Mouse (Mus musculus) layer of hippocampus, postnatal 25 days (tissue): ENCODE measurements around the gene Fbxw5. TPM values are rescaled to one million over a fixed set of nuclear protein-coding genes. Genes with fewer than 3 reads are reported as not detected.
A peak's percentile ranks its signal among the peaks of the same experiment; 100 is the strongest.
"Not testable (repeated sequence)": the region's sequence is repeated elsewhere in the genome, so short reads cannot be mapped to it uniquely, and the experiment has no call there.

ENCODE experiments used
- DNase-seq, 2 experiments: peaks; one replicate each; pipeline ENCODE4 v3.0.0; 2022; ENCODE audit warnings: mixed read lengths in 2 of 2, low spot score in 1 of 2; ENCODE audit errors: extremely low spot score in 1 of 2
- total RNA-seq, 2 experiments: library from RNA; stranded (reverse); gene quantifications; 2 replicates each; pipeline ENCODE4 v1.2.3; 2021

Fbxw5 gene
- total RNA-seq, 2 experiments from 2014 or later: 114 to 131 TPM

- no peak for DNase-seq
Observed at GRCm38 (mm10) chr2:25505000-25505399, 4.5 kb downstream of the Fbxw5 start.

- no peak for DNase-seq
Observed at GRCm38 (mm10) chr2:25505860-25506259, 5.3 kb downstream of the Fbxw5 start.

DNA sequence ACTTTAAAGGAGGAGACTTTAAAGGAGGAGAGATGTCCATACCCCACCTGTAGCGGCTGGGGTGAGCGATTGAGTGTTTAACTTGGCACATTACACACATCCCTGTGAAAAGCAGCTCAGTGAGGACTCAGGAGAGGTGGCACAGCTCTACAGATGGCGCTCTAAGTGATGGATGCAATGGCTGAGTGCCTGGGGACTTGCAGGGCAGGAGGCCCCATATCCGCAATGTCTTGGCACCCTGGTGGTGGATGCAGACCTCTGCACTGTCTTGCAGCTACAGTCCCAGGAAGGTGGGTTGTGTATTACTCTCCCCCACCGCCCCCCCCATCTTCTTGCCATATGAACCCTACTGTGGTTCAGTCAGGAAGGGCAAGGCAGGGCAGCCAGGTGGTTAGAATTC is 6.4 kb downstream of the Fbxw5 start:
- no peak for DNase-seq

DNA sequence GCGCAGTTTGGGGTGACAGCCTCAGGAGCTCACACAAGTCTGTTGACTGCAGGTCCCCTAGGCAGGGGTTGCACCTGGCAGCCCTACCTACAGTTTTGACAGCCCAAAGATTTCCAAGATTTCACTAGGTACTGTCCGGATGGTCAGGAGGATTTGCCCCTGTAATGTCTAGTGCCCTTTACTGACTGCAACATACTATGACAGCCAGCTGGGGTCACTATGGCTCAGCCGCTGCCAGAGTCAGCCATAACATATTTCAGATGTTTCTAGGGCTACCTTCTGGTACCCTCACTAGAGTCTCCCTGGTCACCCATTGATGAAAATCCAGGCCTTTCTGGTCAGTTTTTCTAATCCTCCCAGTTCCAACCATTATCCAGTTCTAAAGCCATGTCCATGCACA is 9.4 kb downstream of the Fbxw5 start:
- no peak for DNase-seq

DNA sequence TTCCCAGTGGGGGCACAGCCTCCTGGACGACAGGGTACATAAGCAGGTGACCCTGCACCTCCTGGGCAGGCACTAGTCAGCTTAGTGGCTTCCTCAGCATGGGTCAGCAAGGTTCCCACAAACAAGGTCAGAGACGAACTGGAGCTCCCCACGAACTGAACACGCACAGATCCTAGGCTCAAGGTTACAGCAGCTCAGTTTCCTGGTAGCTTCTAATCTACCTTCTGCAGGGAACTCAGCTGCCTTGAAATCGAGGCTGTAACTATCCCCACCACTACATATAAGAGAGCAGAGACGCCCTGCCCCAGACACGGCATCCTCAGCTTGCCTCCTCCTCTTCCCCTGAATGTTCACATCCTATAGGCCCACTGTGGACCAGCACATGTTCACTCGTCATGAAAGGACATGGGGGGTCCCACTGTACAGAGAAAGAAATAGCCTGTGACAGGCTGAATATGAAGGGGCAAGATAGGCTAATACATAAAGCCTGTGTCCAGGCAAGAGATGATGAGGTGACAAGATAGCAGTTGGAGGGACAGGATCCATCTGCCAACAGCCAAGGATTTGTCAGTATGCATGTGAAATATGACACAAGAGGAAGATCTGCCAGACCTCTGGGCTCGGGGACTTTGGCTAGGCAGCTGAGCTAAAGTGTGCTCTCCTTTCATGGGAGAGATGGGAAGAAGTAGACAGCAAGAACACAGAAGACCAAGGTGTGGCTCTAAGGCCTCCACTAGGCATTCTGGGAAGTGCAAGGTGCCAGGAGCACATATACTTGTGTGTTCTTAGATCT is 26.2 kb downstream of the Fbxw5 start:
- no peak for DNase-seq

- no peak for DNase-seq
Observed at GRCm38 (mm10) chr2:25533707-25534106, 33.2 kb downstream of the Fbxw5 start.

DNA sequence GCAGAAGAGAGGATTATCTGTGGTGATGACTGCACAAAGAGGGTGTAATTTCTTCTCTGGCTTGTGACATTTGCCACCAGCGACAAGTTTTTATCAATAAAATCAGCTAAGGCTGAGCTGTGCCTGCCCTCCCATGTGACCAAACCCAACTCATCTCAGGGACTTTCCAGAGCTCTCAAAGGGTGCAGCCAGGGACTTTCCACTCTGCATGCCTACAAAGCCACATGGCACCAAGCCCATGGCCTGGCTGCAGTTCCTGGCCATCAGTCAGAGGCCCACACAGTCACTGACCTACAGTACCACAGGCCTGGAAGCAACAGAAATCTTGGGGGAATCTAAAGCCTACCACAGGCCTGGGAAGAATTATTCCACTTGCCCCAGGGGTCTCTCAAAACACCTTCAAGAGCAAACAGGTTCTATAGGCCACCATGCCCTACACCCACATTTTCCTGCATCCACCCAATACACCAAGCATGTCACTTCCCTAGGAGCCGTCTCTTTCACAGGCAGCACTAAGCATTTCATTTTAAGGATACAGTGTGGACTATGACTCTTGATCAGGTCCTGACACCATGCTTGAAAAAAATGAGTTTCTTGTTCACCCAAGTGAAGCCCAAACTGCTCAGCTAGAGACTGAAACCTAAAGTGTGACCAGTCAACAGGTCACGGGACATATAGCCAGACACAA is 33.8 kb downstream of the Fbxw5 start:
- DNase-seq: no peak

- no peak for DNase-seq
Observed at GRCm38 (mm10) chr2:25534866-25535182, 34.3 kb downstream of the Fbxw5 start.

DNA sequence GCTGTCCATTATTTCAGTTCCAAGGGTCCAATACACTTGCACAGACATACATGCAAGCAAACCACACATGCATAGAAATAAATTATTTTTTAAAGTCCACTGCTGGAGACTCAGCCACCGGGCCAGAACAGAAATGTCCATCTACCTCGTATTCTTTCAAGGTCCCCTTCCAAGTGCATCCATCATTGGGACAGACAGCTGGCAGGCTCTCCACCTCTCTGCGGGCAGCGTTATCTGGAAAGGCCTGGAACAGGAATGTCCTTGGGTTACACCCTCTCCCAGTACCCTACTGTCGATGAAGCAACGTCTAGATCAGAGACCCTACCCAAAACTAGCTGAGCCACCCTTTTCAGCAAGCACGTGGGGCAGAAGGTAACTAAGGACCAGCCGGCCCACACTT is 36.0 kb downstream of the Fbxw5 start:
- DNase-seq: no peak

DNA sequence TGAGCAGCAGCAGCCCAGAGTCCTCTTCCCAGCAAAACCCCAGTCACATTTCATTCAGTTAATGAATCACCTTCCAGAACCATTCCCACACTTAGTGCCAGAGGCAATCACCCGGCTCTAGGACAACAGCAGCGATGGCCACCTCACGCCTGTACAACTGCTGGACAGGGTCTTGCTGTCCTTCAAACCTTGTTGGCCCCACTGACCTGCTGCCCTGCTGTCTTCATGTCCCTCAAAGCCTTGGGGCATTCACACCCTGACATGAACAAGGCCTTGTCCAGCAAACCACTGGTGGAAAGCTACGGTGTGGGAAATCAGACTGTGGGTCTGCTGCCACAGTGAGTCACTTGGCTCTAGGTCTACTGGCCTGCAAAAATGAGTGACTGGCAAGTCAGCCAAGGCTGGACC is 40.0 kb downstream of the Fbxw5 start:
- no peak for DNase-seq

DNA sequence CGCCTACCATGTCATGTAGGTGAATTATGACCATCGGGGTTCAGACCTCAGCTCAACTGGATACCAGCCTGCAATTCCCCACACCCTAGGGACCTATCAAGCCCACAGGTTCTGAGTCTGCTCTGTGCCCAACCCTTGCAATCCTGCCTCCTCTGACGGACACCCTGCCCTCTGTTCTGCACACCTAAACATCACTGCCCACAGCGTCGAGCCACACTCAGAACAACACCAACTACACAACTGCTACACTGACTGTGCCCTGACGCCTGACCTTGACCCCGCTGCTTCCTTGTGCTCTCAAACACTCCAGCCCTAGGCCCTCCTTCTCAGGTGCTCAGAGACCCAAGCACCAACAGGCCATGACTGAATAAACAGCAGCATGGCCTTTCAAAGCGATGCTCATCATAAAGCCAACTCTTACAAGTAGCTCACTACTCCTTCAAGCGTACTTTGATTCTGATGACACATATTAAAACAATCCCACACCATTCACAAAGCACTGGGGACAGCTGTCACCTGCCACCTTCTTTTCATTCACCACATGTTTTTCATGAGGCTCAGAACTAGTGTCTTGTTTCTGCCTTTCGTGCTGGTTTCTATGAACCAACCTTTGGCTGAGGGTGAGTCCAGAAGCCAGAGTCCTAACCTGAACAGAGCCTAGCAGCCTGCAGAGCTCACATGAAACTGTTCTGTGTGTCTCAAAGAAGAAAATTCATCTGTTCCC is 41.3 kb downstream of the Fbxw5 start:
- no peak for DNase-seq

GRCm38 (mm10) chr2:25545996-25546810 is 45.7 kb downstream of the Fbxw5 start:
- DNase-seq: no peak

- peak; percentile 94 to 96 for DNase-seq
Observed at GRCm38 (mm10) chr2:25546811-25547491, 46.4 kb downstream of the Fbxw5 start, which contains the start of gene Traf2. Traf2 (minus strand) TSS chr2:25546940.

- DNase-seq: no peak
Observed at GRCm38 (mm10) chr2:25549021-25549991, 48.8 kb downstream of the Fbxw5 start.

DNA sequence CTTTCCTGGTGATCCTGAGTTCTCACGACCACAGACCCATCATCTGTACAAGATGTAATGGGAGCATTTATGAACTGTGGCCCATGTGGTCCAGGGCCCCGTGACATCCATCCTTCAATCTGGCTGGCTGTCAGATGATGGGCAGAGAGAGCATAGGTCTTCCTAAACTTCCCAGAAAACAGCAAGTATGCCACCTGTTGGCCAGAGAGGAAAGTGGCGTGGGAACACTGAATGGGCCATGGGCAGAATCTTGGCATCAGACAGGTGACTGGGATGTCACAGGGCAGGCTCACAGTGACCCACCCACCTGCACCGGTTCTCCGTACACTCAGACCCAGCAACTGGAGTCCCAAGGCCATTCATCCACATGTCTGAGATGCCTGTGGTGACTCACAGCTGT is 50.6 kb downstream of the Fbxw5 start:
- no peak for DNase-seq

DNA sequence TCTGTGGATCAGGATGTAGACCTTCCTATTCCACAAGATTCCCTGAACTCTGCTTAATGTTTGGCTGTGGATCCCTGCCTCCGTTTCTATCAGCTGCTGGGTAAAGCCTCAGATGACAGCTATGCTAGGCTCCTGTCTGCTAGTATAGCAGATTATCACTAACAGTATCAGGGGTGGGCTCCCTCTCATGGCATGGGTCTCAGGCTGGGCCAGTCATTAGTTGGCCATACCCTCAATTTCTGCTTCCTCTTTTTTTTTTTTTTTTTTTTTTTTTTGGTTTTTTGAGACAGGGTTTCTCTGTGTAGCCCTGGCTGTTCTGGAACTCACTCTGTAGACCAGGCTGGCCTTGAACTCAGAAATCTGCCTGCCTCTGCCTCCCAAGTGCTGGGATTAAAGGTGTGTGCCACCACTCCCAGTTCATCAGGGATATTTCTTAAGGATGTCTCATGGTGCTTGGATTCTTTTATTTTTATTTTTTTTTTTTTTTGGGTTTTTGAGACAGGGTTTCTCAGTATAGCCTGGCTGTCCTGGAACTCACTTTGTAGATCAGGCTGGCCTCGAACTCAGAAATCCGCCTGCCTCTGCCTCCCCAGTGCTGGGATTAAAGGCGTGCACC is 52.7 kb downstream of the Fbxw5 start:
- DNase-seq: not testable (repeated sequence)
